Mouse (Mus musculus) cerebellum, adult (tissue): ENCODE measurements around the gene Ep300.
"Not testable (repeated sequence)": the region's sequence is repeated elsewhere in the genome, so short reads cannot be mapped to it uniquely, and the experiment has no call there.

Experiments used
- ATAC-seq: cut with Nextera tagmentation; 2 replicates; pipeline ENCODE4 v1.9.2; 2017; ENCODE audit warnings: mild to moderate bottlenecking, moderate library complexity, mixed read lengths; ENCODE audit not compliant: insufficient number of reproducible peaks, low FRiP score, low TSS enrichment

The Ep300 gene

GRCm38 (mm10) chr15:81698532-81698931, 113.4 kb downstream of the Ep300 start:
- no peak for ATAC-seq

GRCm38 (mm10) chr15:81700161-81700560, 115.0 kb downstream of the Ep300 start:
- no peak for ATAC-seq

- ATAC-seq, result no peak
These were observed 115.5 kb downstream of the Ep300 start for GRCm38 (mm10) chr15:81700601-81701000.

- ATAC-seq, result not testable (repeated sequence)
These were observed 116.2 kb downstream of the Ep300 start for GRCm38 (mm10) chr15:81701350-81701749.
